Mouse (Mus musculus) neural tube, embryonic 14.5 days (tissue): ENCODE data around the gene E4f1. TPM values are rescaled to one million over a fixed set of nuclear protein-coding genes. Genes with fewer than 3 reads are reported as not detected.
A peak's percentile ranks its signal among the peaks of the same experiment; 100 is the strongest.

Source experiments
- ATAC-seq: fragments of 200-750 bp; cut with Nextera tagmentation; 2 replicates; pipeline ENCODE4 v1.8.0; 2017; ENCODE audit warnings: low read depth, mild to moderate bottlenecking, moderate TSS enrichment, moderate library complexity
- H3K27ac ChIP-seq: fragments of 300-500 bp; sonication (generic); 2 replicates; pipeline ENCODE4 v1.5.1; 2014; ENCODE audit warnings: low read depth, mild to moderate bottlenecking, control low read depth, low read length, moderate library complexity, mixed read lengths
- H3K27me3 ChIP-seq: fragments of 300-500 bp; sonication (generic); 2 replicates; pipeline ENCODE4 v1.6.1; 2014; ENCODE audit warnings: low read length; ENCODE audit not compliant: control insufficient read depth, insufficient read depth
- H3K36me3 ChIP-seq: fragments of 300-500 bp; sonication (generic); 2 replicates; pipeline ENCODE4 v1.6.1; 2014; ENCODE audit warnings: low read length, mixed read lengths; ENCODE audit not compliant: control insufficient read depth, insufficient read depth
- H3K4me1 ChIP-seq: fragments of 300-500 bp; sonication (generic); 2 replicates; pipeline ENCODE4 v1.6.1; 2014; ENCODE audit warnings: low read length; ENCODE audit not compliant: control insufficient read depth, insufficient read depth
- H3K4me2 ChIP-seq: fragments of 300-500 bp; sonication (generic); 2 replicates; pipeline ENCODE4 v1.6.1; 2014; ENCODE audit warnings: mild to moderate bottlenecking, low read depth, low read length, control low read depth
- H3K4me3 ChIP-seq: fragments of 300-500 bp; sonication (generic); 2 replicates; pipeline ENCODE4 v1.5.1; 2014; ENCODE audit warnings: low read depth, low read length, control low read depth, mixed read lengths
- H3K9ac ChIP-seq: fragments of 300-500 bp; sonication (generic); replicated peaks from 2 replicates; pipeline ENCODE4 v1.6.1; 2014; ENCODE audit warnings: low read depth, mild to moderate bottlenecking, control low read depth, low read length, mixed read lengths
- H3K9me3 ChIP-seq: fragments of 300-500 bp; sonication (generic); 2 replicates; pipeline ENCODE4 v1.6.1; 2016; ENCODE audit warnings: low read length; ENCODE audit not compliant: control insufficient read depth
- WGBS: fragments of 180-500 bp; shearing (Covaris S2); extraction: QIAGEN DNeasy Blood & Tissue Kit; methylation state at CpG from one replicate; pipeline ENCODE4 v1.1.7; 2014; 5-methylcytosine and 5-hydroxymethylcytosine counted together
- polyA plus RNA-seq: library from polyadenylated mRNA; unstranded; fragments of >200 nt; fragmentation: Nextera tagmentation; extraction: Ambion mirVana; gene quantifications from 2 replicates; pipeline ENCODE4 v1.2.1, GENCODE M21; 2014

The E4f1 gene
- polyA plus RNA-seq, 1 experiment from 2014 or later: 36.9 TPM

DNA sequence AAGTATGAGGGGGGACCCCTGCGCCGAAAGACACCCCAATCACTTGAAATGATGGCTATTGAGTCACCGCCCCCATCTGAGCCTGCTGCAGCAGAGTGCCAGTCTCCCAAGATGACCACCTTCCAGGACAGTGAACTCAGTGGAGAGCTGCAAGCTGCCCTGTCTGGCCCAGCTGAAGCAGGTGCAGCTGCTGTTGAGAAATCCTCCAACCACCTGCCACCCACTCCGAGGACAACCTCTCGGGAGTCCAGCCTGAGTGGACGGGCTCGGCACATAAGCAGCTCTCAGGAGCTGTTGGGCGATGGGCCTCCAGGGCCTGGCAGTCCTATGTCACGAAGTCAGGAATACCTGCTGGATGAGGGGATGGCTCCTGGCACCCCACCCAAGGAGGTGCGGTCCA, 34.0 kb upstream of the E4f1 start:
- WGBS: 91% methylated on average over 10 of the region's 10 CpGs
- no peak for ATAC-seq

DNA sequence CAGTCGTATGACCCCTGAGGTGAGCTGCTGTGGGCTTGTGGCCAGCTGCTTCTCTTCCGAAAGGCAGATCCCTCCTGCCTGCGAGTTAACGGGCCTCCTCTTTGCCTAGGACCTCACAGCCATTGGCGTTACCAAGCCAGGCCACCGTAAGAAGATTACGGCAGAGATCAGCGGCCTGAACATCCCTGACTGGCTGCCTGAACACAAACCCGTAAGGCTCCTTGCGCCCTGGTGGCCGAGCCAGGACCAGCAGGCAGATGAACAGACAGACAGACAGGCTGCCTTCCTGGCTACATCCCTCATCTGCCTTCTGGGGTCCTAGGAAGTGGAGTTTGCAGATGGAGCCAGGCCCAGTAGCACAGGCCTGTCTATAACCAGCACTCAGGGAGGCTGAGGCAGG, 32.1 kb upstream of the E4f1 start:
- no peak overlapping the region for H3K4me2 ChIP-seq
- H3K4me1 ChIP-seq: 0 out of 2 replicates have a peak, but pooled peaks cover 6% of the 10 kb centered on the region
- no peaks in the 10 kb centered on the region for H3K9me3 ChIP-seq
- H3K27ac ChIP-seq: no peak overlapping the region
- H3K4me3 ChIP-seq: no peak overlapping the region
- H3K9ac ChIP-seq: no peak overlapping the region
- ATAC-seq: no peak
- WGBS: 43% methylated on average over 11 of the region's 11 CpGs
- no peaks in the 10 kb centered on the region for H3K27me3 ChIP-seq
- peaks cover 73% of the 10 kb centered on the region for H3K36me3 ChIP-seq

More for the DNA sequence above, 34.0 kb upstream of the E4f1 start:
- Histone ChIP-seq H3K9me3 (no peaks in the 10 kb centered on the region), H3K4me2 (no peak overlapping the region), H3K27me3 (no peaks in the 10 kb centered on the region), H3K36me3 (peaks cover 74% of the 10 kb centered on the region), H3K4me3 (no peak overlapping the region), H3K4me1 (0 out of 2 replicates have a peak, but pooled peaks cover 6% of the 10 kb centered on the region), H3K9ac (no peak overlapping the region), H3K27ac (no peak overlapping the region)

DNA sequence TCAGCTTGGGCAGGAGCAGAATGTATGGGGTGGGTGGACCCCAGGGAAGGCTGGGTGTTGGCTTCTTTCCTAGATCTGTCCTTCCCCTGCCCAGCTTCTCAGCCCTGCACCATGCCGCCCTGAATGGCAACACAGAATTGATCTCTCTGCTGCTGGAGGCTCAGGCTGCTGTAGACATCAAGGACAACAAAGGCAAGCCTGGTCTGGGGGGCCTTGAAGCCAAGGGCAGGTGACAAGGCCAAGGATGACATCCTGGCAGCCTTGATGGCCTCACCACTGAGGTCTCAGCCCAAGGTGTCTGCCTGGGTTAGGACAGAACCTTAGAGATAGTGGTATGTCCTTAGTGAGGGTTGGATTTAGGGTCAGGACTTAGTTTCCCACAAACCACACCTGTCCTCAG, 25.9 kb upstream of the E4f1 start:
- 90% methylated on average over 1 of the region's 1 CpGs for WGBS
- Histone ChIP-seq H3K27me3 (no peaks in the 10 kb centered on the region), H3K4me3 (no peak overlapping the region), H3K4me2 (no peak overlapping the region), H3K9ac (no peak overlapping the region), H3K36me3 (peaks cover 42% of the 10 kb centered on the region), H3K4me1 (0 out of 2 replicates have a peak, but pooled peaks cover 1% of the 10 kb centered on the region), H3K9me3 (no peaks in the 10 kb centered on the region), H3K27ac (no peak overlapping the region)
- no peak for ATAC-seq

DNA sequence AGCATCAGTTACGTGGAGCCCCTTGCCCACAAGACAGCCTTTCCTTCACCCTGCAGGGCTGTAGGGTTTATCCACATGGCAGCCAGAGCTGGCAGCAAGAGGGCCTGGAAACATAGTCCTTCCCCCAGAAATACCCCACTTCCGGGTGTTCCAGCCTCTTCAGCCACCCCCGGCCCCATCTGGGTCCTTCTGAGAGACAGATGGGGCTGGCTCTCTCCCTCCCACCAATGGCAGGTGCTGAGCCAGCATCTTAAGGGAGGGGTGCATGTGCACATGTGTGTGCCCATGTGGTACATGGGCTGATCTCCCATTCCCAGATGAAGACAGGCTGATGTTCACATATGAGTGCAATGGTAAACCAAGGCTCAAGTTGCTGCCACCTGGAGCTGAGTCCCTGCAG, 25.3 kb upstream of the E4f1 start:
- no peak overlapping the region for H3K27ac ChIP-seq
- no peaks in the 10 kb centered on the region for H3K9me3 ChIP-seq
- no peak overlapping the region for H3K4me3 ChIP-seq
- peaks cover 39% of the 10 kb centered on the region for H3K36me3 ChIP-seq
- 73% methylated on average over 3 of the region's 3 CpGs for WGBS
- H3K4me1 ChIP-seq: peaks cover 4% of the 10 kb centered on the region; the same call in 1 of the 2 replicates
- no peak overlapping the region for H3K9ac ChIP-seq
- ATAC-seq: no peak
- H3K4me2 ChIP-seq: no peak overlapping the region
- H3K27me3 ChIP-seq: no peaks in the 10 kb centered on the region

DNA sequence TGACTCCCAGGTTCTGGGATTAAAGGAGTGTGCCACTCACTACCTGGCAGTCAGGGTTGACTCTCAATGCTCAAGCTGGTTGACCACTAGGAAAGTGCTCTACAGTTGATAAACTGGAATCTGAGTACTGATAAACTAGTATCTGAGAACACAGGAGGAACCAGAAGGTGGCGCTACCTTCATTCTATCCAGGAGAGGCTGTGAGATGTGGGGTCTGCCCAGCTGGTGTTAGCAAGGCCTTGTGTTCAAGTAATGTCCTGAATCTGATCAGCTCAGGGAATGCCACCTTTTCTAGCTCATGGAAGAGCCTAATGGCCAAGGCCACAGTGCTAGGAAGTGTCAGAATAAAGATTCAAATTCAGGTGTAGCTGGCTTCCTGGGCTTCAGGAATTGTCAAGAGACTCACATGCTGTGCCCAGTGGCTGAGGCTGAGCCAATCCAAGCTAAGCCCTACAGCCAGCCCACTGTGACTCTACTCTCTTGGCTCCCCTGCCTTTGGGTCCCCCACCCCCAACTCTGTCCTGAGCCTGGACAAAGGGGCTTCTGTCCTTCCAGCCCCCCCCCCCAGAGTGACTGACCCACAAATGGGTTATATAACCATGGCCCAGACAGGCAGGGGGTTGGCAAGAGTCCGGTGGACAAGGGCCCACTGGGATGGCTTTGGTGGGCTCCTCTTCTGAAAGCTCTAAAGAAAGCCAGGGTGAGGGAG, 24.7 kb upstream of the E4f1 start:
- Histone ChIP-seq H3K27ac (no peak overlapping the region), H3K4me3 (no peak overlapping the region), H3K36me3 (peaks cover 36% of the 10 kb centered on the region), H3K9ac (no peak overlapping the region), H3K4me2 (no peak overlapping the region), H3K4me1 (peaks cover 10% of the 10 kb centered on the region), H3K9me3 (no peaks in the 10 kb centered on the region), H3K27me3 (no peaks in the 10 kb centered on the region)
- 43% methylated on average over 2 of the region's 2 CpGs for WGBS
- ATAC-seq: no peak

DNA sequence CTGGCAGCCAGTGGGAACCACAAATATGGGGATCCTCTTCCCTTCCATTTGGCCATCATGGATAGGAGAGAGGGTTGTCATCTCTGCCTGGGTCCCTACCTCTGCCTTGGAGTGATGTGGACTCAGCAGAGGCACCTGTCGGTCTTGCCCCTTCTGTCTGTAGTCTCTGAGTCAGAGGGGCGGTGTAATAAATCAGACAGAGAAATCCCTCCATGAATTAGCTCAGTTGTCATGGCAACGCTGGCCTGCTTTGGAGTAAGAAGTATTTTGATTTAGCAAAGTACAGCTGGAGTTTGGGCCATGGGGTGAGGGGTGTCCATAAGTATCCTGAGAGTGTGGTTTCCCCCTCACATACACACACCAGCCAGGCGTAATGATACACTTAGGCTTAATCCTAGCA, 20.3 kb upstream of the E4f1 start:
- H3K4me1 ChIP-seq: peaks cover 26% of the 10 kb centered on the region
- no peak for ATAC-seq
- peak overlapping the region; percentile 69 for H3K4me2 ChIP-seq
- H3K4me3 ChIP-seq: peak overlapping the region; percentile 70; the same call in 1 of the 2 replicates
- H3K27ac ChIP-seq: no peak overlapping the region
- H3K9ac ChIP-seq: peak overlapping the region; percentile 84; the same call in 1 of the 2 replicates
- H3K36me3 ChIP-seq: no peaks in the 10 kb centered on the region
- no peaks in the 10 kb centered on the region for H3K27me3 ChIP-seq
- 70% methylated on average over 4 of the region's 4 CpGs for WGBS
- H3K9me3 ChIP-seq: no peaks in the 10 kb centered on the region

DNA sequence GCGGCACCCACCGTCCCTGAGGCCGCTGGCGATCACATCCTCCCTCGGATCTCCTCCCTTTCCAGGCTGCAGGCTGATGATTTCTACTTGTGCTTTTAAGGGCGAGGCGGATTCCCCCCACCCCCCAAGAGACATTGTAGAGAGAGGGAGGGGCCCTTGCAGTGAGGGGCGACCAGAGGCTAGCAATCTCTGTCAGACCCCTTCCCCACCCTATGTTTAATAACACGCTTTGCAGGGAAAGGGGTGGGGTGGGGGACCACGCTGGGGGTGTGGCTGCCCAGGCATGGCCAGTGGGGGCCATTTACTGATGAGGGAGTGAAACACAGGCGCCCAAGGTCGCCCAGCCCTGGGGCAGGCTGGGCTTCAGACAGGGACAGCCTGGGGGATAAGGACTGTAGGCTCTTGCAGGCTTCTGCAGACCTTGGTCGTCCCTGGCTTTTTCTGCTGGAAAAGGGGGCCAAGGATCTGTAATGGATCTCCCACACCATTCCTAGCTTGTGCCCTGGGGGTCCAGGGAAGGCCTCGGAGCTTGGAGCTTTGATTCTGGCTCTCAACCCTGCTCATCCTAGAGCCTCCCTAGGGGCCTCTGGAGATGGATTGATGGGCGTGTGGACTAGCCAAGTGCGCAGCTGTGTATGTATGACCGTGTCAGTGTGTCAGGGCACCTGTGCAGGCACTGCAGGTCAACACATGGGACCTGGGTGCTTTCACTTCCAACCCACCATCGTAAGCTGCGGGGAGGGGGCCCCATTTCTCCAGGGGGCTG, 19.3 kb upstream of the E4f1 start:
- Histone ChIP-seq H3K27ac (peak overlapping the region; percentile 96), H3K9me3 (no peaks in the 10 kb centered on the region), H3K36me3 (no peaks in the 10 kb centered on the region), H3K4me2 (peak overlapping the region; percentile 69), H3K4me1 (peaks cover 28% of the 10 kb centered on the region), H3K9ac (peak overlapping the region; percentile 84), H3K4me3 (peak overlapping the region; percentile 70), H3K27me3 (no peaks in the 10 kb centered on the region)
- WGBS: 9% methylated on average over 19 of the region's 19 CpGs
- ATAC-seq: peak; percentile 24

DNA sequence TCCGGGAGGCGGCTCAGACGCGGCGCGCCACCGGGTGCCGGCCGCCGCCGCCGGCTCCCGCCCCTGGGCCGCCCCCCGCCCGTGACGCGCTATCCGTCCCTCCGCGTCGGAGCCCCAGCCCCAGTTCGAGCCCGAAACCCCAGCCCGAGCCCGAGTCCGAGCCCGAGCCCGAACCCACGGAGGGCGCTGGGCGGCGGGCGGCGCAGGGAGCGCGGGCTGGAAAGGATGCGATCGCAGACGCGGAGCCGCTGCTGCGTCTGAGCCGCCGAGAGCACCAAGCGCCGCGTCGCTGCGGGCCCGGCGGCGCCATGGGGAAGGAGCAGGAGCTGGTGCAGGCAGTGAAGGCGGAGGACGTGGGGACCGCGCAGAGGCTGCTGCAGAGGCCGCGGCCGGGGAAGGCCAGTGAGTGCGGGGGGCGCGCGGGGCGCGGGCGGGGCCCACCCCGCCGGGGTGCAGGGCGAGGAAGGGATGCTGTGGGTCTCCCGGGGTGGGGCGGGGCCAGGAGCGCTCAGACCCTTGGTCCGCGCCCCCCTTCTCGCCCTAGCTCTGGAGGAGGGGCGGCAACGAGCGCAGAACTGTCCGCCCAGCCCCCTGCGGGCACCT, 18.6 kb upstream of the E4f1 start:
- Histone ChIP-seq H3K4me1 (peaks cover 28% of the 10 kb centered on the region), H3K27me3 (no peaks in the 10 kb centered on the region), H3K4me2 (peak overlapping the region; percentile 69), H3K9ac (peak overlapping the region; percentile 84), H3K27ac (peak overlapping the region; percentile 96), H3K9me3 (no peaks in the 10 kb centered on the region), H3K4me3 (peak overlapping the region; percentile 70), H3K36me3 (no peaks in the 10 kb centered on the region)
- 0% methylated on average over 55 of the region's 81 CpGs for WGBS
- peak; percentile 81 for ATAC-seq
